Mouse (Mus musculus) T-helper 2 cell (primary cell): ENCODE measurements around the gene D930007J09Rik.

Source experiments
- in situ Hi-C: fragments of 300-600 bp; cut with MboI, MseI; formaldehyde crosslinking; loops from one replicate; pipeline ENCODE4 v1.15.1; 2025; ENCODE audit warnings: high pct_unique_total_duplicates

Gene D930007J09Rik

DNA sequence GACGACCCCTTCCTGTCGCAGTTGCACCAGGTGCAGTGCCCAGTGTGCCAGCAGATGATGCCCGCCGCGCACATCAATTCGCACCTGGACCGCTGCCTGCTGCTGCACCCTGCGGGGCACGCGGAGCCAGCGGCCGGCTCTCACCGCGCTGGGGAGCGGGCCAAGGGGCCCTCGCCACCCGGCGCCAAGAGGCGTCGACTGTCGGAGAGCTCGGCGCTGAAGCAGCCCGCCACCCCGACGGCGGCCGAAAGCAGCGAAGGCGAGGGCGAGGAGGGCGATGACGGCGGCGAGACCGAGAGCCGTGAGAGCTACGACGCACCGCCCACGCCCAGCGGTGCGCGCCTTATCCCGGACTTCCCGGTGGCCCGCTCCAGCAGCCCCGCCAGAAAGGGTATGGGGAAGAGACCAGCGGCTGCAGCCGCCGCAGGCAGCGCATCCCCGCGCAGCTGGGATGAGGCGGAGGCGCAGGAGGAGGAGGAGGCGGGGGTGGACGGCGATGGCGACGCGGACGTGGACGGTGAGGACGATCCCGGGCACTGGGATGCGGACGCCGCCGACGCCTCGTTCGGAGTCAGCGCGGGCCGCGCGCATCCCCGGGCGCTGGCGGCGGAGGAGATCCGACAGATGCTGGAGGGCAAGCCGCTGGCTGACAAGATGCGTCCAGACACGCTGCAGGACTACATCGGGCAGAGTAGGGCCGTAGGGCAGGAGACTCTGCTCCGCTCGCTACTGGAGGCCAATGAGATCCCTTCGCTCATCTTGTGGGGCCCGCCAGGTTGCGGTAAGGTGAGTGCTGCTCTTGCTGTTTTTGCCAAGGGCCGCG, at the start of gene D930007J09Rik:
D930007J09Rik (minus strand) TSS at position 591 of the 823 bp plus-strand sequence.
- in situ Hi-C loops, result loop anchor here (5.0 kb wide), 1 partner anchor 205 kb away; no protein-coding TSS in a partner anchor

DNA sequence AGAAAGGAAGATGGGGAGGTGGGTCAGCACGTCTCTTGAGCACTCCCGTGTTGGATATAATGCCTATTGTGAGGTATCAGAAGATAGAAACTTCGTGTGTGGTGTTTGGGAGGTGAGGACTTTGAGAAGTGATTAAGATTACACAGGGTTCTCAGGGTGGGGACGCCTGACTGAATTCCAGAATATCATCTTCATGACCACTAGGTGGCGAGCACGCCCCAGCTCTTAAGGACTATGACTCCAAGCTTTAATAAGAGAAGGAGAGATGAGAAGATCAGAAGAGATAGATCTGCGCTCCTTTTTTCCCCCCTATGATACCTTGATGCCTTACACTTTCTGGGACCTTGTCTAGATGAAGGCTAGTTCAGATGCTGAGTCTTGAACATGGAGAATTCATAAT, 49.3 kb upstream of the D930007J09Rik start:
- in situ Hi-C loops, result loop anchor here (10.0 kb wide), 1 partner anchor 1053 kb away; the partner anchor contains the start of gene Serpinb6c

- in situ Hi-C loops, result loop anchor here (10.0 kb wide), 1 partner anchor 1054 kb away; the partner anchor contains the start of gene Serpinb6c
These were observed 48.2 kb upstream of the D930007J09Rik start, which contains the start of gene Serpinb1a for GRCm38 (mm10) chr13:32850668-32851404. TSS of gene Serpinb1a (minus strand) at chr13:32851185.

DNA sequence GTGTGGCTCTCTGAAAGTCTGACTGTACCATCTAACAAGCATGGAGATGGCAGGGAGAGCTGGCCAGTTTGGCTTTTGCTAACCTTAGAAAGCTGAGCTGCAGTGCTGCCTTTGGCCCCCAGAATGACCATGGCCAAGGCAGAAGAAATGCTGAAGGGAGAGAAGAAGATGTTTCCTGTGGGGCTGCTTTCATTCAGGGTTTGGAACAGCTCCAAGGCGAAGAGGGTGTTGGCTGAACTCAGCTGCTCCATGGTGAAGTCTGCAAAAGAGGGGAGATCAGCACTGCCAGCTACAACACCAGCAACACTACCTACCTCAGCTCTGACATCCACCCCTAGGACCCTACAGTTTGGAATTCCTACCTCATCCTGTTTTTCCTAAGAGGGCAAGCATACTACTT, 47.5 kb upstream of the D930007J09Rik start:
- in situ Hi-C loops, result loop anchor here (10.0 kb wide), 1 partner anchor 1055 kb away; the partner anchor contains the start of gene Serpinb6c

GRCm38 (mm10) chr13:32849531-32850123, 47.0 kb upstream of the D930007J09Rik start:
- in situ Hi-C loops, result loop anchor here (10.0 kb wide), 1 partner anchor 1055 kb away; the partner anchor contains the start of gene Serpinb6c

GRCm38 (mm10) chr13:32849092-32849491, 46.4 kb upstream of the D930007J09Rik start:
- in situ Hi-C loops, result no loop called here

DNA sequence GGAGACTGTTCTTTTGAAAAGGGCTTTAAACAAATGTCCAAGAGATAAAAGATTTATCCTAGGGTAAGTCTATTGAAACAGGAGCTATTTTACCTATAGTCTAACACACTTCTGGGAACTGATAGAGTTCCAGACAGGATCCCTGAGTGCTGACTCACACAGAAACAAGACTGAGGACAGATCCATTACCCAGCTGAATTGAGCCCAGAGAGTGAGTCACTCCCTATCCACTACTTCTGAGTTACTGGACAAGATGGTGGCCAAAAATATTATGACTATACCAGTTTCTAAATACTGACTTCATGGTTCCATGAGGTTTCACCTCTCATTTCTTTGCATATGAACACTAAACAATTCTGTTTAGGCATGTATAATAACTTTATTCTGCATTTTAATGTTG, 43.6 kb upstream of the D930007J09Rik start:
- in situ Hi-C loops, result no loop called here

- in situ Hi-C loops, result no loop called here
These were observed 38.7 kb upstream of the D930007J09Rik start for GRCm38 (mm10) chr13:32841349-32841748.

DNA sequence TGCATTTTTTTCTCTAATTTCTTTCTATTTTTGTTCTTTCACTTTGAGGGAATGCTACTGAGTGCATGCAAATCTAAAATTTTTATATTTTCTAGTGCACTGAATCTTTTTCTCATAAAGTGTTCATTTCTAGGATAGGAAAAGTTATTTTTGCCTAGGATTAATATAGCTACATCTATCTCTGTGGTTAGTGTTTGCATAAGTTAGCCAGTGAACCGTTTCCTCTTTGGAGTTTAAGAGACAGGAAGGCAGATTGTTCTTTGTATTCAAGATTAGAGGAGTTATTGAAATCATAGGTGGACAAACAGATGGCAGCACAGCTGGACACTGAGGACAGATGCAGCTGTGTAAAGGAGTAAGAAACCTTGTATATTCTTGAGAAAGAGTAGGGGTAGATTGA, 36.7 kb upstream of the D930007J09Rik start:
- in situ Hi-C loops, result no loop called here

- in situ Hi-C loops, result no loop called here
These were observed 31.9 kb upstream of the D930007J09Rik start for GRCm38 (mm10) chr13:32834513-32834912.

DNA sequence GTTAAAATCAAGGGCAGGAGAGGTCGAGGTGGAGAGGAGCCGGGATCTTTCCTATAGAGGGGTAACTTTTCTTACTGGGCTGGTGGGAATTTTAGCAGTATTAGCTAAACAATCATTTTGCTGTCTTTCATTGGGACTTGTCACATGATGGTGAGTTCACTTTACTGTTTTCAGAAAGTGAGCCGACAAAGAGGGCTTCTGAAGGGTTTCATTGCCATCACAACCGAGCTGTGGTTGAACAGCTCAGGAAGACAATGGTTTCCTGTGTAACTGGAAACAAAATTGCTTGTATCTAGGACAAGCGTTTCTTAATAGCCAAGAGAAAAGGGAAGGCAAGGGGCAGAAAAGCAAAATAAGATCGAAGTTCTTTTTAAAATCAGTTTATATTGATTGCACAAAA, 30.6 kb upstream of the D930007J09Rik start:
- in situ Hi-C loops, result no loop called here

- in situ Hi-C loops, result no loop called here
These were observed 30.1 kb upstream of the D930007J09Rik start for GRCm38 (mm10) chr13:32832776-32833175.

- in situ Hi-C loops, result no loop called here
These were observed 29.0 kb upstream of the D930007J09Rik start for GRCm38 (mm10) chr13:32831505-32832273.

- in situ Hi-C loops, result no loop called here
These were observed 26.2 kb upstream of the D930007J09Rik start for GRCm38 (mm10) chr13:32828886-32829285.

DNA sequence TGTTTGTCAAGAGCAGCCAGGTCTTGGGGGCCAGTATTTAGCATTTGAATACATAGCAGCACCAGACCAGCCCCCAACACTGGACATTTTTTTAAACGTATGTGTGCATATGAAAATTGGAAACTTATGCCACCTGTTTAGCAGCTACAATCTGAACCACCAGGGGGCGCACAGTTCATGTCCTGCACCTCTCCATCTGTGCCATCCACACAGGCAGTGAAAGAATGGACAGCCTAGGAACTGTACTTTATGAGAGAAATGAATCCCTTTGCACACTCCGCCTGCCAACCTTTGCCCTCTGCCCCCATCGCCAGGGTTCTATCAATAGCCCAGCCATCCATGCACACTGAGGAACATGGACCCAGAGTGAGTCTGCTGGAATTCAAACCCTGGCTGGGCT, 25.3 kb upstream of the D930007J09Rik start:
- in situ Hi-C loops, result no loop called here

DNA sequence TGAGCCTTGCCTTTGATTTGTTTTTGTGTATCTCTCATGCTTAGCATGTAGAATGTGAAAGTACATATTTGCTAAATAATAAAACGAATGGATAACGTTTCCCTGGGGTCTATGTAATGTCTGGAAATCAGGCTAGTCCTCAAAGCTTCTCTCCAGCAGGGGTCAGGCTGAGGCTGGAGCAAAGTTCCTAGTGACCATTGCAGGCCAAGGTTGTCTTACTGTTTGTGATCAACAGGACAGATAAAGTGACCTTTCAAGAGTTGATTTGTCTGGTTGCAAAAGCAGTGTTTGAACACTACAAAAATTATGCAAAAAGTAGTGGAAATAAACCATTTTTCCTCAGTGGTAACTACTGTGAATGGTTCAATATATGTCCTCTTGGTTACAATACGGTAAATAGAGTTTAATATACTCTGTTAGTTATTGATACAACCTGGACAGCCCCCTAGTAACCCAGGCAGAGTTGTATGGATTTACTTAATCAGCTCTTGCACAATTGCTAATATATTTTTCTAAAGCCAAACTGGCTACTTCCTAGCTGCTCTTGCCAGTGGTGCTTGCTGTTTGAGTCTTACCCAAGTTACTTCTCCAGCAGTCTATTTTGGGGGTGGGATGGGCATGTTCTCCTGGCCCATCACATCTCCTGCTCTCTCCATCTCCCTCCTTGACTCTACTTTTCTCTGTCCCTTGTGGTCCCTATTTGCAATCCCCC, 24.6 kb upstream of the D930007J09Rik start:
- in situ Hi-C loops, result no loop called here

GRCm38 (mm10) chr13:32825546-32825945, 22.9 kb upstream of the D930007J09Rik start:
- in situ Hi-C loops, result no loop called here

GRCm38 (mm10) chr13:32824377-32825330, 22.0 kb upstream of the D930007J09Rik start:
- in situ Hi-C loops, result no loop called here

DNA sequence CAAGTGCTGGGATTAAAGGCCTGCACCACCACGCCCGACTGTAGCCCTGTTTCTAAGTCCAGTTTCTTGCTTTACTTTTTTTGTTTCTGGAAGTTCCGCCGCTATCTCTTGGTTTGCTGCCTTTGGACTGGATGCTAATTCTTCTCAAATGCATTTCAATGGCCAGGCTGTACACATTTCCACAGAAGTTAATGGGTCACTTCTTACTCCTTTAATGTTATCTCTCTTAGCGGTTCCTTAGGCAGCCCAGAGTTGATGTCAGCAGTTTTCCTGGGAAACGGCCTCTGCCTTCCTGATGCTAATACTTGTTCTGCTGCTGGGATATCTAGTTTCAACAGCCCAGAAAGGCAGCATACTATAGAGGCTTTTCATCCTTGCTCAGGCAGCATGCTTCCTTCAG, 20.5 kb upstream of the D930007J09Rik start:
- in situ Hi-C loops, result no loop called here
